Mouse (Mus musculus) ES-E14 (cell line): ENCODE data around the gene Rora. TPM values are rescaled to one million over a fixed set of nuclear protein-coding genes. Genes with fewer than 3 reads are reported as not detected.

Source experiments
- DNase-seq: peaks from one replicate; pipeline ENCODE4 v3.0.0-alpha.2; 2013; ENCODE audit warnings: low read depth, low spot score
- H3K27ac ChIP-seq: 2 replicates; pipeline ENCODE4 v1.5.1; 2012; ENCODE audit warnings: low read depth, mild to moderate bottlenecking, low read length, moderate library complexity, mixed read lengths; ENCODE audit not compliant: poor library complexity, insufficient read depth, severe bottlenecking
- H3K36me3 ChIP-seq: 2 replicates; pipeline ENCODE4 v1.6.1; 2012; ENCODE audit warnings: mild to moderate bottlenecking, low read length, moderate library complexity, mixed read lengths; ENCODE audit not compliant: control insufficient read depth, poor library complexity, insufficient read depth, severe bottlenecking
- H3K4me1 ChIP-seq, 2 experiments: fragments of 150-350 bp in 1 of 2; sonication (generic) in 1 of 2; 2 replicates each; pipeline ENCODE4 v1.6.1; 2012; ENCODE audit warnings: low read length in 2 of 2, mild to moderate bottlenecking in 1 of 2, mixed read lengths in 1 of 2; ENCODE audit not compliant: control insufficient read depth in 2 of 2, insufficient read depth in 2 of 2, poor library complexity in 1 of 2
- H3K4me3 ChIP-seq, 2 experiments: fragments of 150-350 bp in 1 of 2; sonication (generic) in 1 of 2; 2 replicates each; pipeline ENCODE4 v1.5.1; 2012; ENCODE audit warnings: low read length in 2 of 2, low read depth in 1 of 2, mild to moderate bottlenecking in 1 of 2, mixed read lengths in 1 of 2; ENCODE audit not compliant: insufficient read depth in 1 of 2, poor library complexity in 1 of 2, severe bottlenecking in 1 of 2
- H3K9ac ChIP-seq: 2 replicates; pipeline ENCODE4 v1.6.1; 2012; ENCODE audit warnings: low read depth, mild to moderate bottlenecking, low read length, mixed read lengths; ENCODE audit not compliant: poor library complexity, insufficient read depth, severe bottlenecking
- H3K9me3 ChIP-seq: fragments of 150-350 bp; sonication (generic); 2 replicates; pipeline ENCODE4 v1.6.1; 2012; ENCODE audit warnings: low read depth, mild to moderate bottlenecking, low read length; ENCODE audit not compliant: control insufficient read depth, insufficient read depth
- CHD2 ChIP-seq: IDR thresholded peaks from 2 replicates; pipeline ENCODE4 v1.6.1; 2014; ENCODE audit warnings: mild to moderate bottlenecking, low read depth, low read length, inconsistent platforms
- HCFC1 ChIP-seq: IDR thresholded peaks from 2 replicates; pipeline ENCODE4 v1.6.1; 2012; ENCODE audit warnings: low read length, inconsistent platforms, borderline replicate concordance; ENCODE audit not compliant: insufficient read depth
- MAFK ChIP-seq: IDR thresholded peaks from 2 replicates; pipeline ENCODE4 v1.6.1; 2014; ENCODE audit warnings: mild to moderate bottlenecking, low read depth, low read length, inconsistent platforms; ENCODE audit not compliant: insufficient read depth
- ZC3H11A ChIP-seq: IDR thresholded peaks from 2 replicates; pipeline ENCODE4 v1.6.1; 2012; ENCODE audit warnings: low read depth, mild to moderate bottlenecking, inconsistent platforms, low read length, borderline replicate concordance
- ZNF384 ChIP-seq: IDR thresholded peaks from 2 replicates; pipeline ENCODE4 v1.6.1; 2012; ENCODE audit warnings: low read depth, low read length, inconsistent platforms
- in situ Hi-C, 2 experiments: fragments of 600-800 bp; cut with MboI; formaldehyde crosslinking; loops; one replicate each; pipeline ENCODE4 v1.15.1; 2025; ENCODE audit warnings: low sequenced_read_pairs in 2 of 2, inconsistent platforms in 1 of 2; ENCODE audit not compliant: unreplicated experiment in 2 of 2
- total RNA-seq: library from RNA; depleted of rRNA; stranded (reverse); fragments of 300-350 nt; gene quantifications from 2 replicates; pipeline ENCODE4 v1.2.3, GENCODE M21; 2012

The Rora gene
- total RNA-seq, 1 experiment: 2.1 TPM

DNA sequence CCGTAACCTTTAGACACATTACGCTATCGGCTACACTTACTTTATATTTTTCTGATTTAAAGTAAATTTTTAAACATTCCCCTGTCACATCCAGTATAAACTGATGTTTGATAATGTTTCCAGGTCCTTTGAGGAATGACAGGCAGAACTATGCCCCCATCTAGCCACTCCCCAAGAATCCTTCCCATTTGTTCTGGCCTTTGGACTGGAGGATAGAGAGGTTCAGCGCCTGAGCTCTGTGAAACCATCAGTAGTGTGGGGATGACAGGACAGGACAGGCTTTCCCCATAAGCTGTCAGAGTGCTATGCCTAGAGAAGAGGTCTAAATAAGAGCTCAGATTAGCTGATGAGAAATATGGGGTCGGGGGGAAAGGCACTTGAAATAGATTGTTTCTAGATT, 640.8 kb downstream of the Rora start:
- no peaks in the 10 kb centered on the region for H3K9me3 ChIP-seq
- DNase-seq: no peak
- in situ Hi-C loops: no loop called here
- no peak overlapping the region for H3K4me3 ChIP-seq
- H3K36me3 ChIP-seq: no peaks in the 10 kb centered on the region
- H3K9ac ChIP-seq: no peak overlapping the region
- no peak for TF ChIP-seq CHD2
- no peak for TF ChIP-seq ZC3H11A
- no peak for TF ChIP-seq ZNF384
- TF ChIP-seq MAFK: no peak
- no peak for TF ChIP-seq HCFC1
- H3K27ac ChIP-seq: no peak overlapping the region
- H3K4me1 ChIP-seq: no peaks in the 10 kb centered on the region

DNA sequence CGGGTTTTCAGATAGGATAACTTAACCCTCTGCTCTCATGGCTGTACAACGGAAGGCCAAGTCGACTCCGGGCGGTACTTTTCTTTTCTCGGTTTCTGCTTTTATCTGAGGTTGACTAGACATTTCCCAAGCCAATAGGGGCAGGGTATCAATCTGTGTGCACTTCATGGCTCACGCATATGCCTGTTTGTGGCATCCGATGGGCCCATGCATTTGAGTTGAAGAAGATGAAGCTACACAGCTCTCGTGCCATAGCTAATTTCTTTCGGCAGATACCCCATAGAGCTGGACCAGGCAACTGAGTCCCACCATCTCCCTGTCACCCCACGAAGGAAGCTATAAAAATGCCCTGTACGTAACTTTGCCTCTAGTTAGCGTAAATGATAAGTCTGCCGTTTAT, 641.3 kb downstream of the Rora start:
- no peak for DNase-seq
- Histone ChIP-seq H3K4me3 (no peak overlapping the region), H3K9ac (no peak overlapping the region), H3K4me1 (no peaks in the 10 kb centered on the region), H3K9me3 (no peaks in the 10 kb centered on the region), H3K36me3 (no peaks in the 10 kb centered on the region), H3K27ac (no peak overlapping the region)
- TF ChIP-seq ZNF384: no peak
- no peak for TF ChIP-seq ZC3H11A
- TF ChIP-seq HCFC1: no peak
- TF ChIP-seq MAFK: no peak
- no peak for TF ChIP-seq CHD2
- in situ Hi-C loops: no loop called here

DNA sequence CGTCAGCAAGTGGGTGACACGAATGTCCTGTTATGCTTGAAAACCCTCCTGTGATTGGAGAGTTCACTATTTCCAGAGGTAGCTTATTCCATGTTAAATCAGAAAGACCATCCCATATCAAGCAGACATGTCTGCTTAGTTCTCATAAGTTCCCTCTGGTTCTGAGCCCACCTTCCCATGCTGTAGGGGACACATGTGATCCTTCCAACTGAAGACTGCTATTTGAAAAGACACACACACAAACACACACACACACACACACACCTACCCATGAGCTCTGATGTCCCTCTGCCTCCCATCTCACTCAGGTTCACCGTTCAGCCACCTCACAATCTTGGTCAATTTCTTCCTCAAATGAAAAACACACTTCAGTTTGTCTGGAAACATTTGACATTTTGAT, 642.2 kb downstream of the Rora start:
- no peak for TF ChIP-seq ZC3H11A
- no peak for TF ChIP-seq CHD2
- no peak for TF ChIP-seq MAFK
- TF ChIP-seq ZNF384: no peak
- no peak for TF ChIP-seq HCFC1
- DNase-seq: no peak
- in situ Hi-C loops: no loop called here
- H3K9me3 ChIP-seq: no peaks in the 10 kb centered on the region
- no peak overlapping the region for H3K9ac ChIP-seq
- H3K36me3 ChIP-seq: no peaks in the 10 kb centered on the region
- no peak overlapping the region for H3K27ac ChIP-seq
- no peaks in the 10 kb centered on the region for H3K4me1 ChIP-seq
- no peak overlapping the region for H3K4me3 ChIP-seq

DNA sequence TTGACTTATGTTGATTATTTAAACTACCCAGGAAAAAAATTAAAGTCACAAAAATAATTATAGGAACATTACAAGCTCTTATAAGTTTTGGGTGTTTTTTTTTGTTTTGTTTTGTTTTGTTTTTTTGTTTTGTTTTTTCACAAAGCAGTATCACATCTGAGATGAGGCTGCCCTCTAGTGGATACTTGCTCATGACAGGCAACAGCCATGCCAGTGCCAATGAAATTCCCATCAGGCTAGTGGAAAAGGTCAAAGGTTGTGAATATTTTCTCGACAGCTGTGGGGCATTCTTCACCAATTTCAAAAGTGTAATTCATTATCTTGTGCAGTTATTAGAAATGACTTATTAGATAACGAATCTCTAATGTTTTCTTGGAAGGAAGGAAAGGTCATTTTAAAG, 642.8 kb downstream of the Rora start:
- TF ChIP-seq MAFK: no peak
- TF ChIP-seq ZNF384: peak; percentile 40; the same call in 1 of the 2 replicates
- TF ChIP-seq HCFC1: no peak
- TF ChIP-seq CHD2: 0 out of 2 replicates have a peak, but pooled peaks have one; percentile 13
- TF ChIP-seq ZC3H11A: no peak
- in situ Hi-C loops: no loop called here
- H3K9ac ChIP-seq: no peak overlapping the region
- no peak overlapping the region for H3K27ac ChIP-seq
- DNase-seq: peak; percentile 31
- no peaks in the 10 kb centered on the region for H3K36me3 ChIP-seq
- H3K4me1 ChIP-seq: no peaks in the 10 kb centered on the region
- H3K9me3 ChIP-seq: no peaks in the 10 kb centered on the region
- no peak overlapping the region for H3K4me3 ChIP-seq

DNA sequence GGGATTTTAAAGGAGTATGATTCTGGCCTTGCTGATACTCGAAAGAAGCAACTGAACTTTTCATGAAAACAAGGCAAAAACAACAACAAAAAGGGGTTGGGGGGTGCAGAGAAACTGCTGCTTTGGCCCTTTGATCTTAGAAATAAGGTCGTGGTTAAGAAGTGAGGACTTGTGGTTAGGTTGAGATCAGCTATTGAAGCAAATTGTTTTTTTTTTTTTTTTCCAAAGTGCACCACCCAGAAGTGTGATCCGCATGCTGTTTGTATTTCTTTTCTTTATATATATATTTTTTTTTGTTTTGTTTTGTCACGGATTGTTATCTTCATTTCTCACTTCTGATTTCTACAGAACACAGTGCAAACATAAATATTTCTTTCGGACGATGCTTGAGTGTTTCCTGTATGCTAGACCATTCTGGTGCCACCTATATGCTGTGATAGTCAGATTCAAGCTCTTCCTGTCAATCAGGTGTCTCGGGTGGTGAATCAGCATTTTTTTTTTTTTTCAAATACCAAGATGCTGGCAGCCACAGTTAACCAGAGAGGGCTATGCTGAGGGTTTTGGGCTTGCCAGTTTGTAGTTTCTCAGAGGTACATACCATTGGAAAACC, 644.3 kb downstream of the Rora start:
- in situ Hi-C loops: no loop called here
- no peak overlapping the region for H3K27ac ChIP-seq
- DNase-seq: no peak
- no peaks in the 10 kb centered on the region for H3K36me3 ChIP-seq
- H3K9ac ChIP-seq: no peak overlapping the region
- H3K9me3 ChIP-seq: no peaks in the 10 kb centered on the region
- no peak overlapping the region for H3K4me3 ChIP-seq
- peaks cover 0 to 3% of the 10 kb centered on the region in 2 experiments; a peak in 1 of 4 replicates for H3K4me1 ChIP-seq
- no peak for TF ChIP-seq ZC3H11A
- no peak for TF ChIP-seq ZNF384
- TF ChIP-seq CHD2: no peak
- no peak for TF ChIP-seq MAFK
- TF ChIP-seq HCFC1: no peak
